Mouse (Mus musculus) limb, embryonic 15.5 days (tissue): ENCODE measurements around the gene Trpm5. TPM values are rescaled to one million over a fixed set of nuclear protein-coding genes. Genes with fewer than 3 reads are reported as not detected.

Experiments used
- ATAC-seq: fragments of 200-750 bp; cut with Nextera tagmentation; 2 replicates; pipeline ENCODE4 v1.8.0; 2017; ENCODE audit warnings: low read depth, moderate TSS enrichment; ENCODE audit not compliant: insufficient number of reproducible peaks, low FRiP score, low TSS enrichment
- H3K27ac ChIP-seq: fragments of 300-500 bp; sonication (generic); 2 replicates; pipeline ENCODE4 v1.5.1; 2015; ENCODE audit warnings: moderate library complexity, mild to moderate bottlenecking, inconsistent platforms
- H3K27me3 ChIP-seq: fragments of 300-500 bp; sonication (generic); 2 replicates; pipeline ENCODE4 v1.6.1; 2015; ENCODE audit warnings: inconsistent platforms
- H3K36me3 ChIP-seq: fragments of 300-500 bp; sonication (generic); 2 replicates; pipeline ENCODE4 v1.6.1; 2015; ENCODE audit warnings: inconsistent platforms
- H3K4me1 ChIP-seq: fragments of 300-500 bp; sonication (generic); 2 replicates; pipeline ENCODE4 v1.6.1; 2015; ENCODE audit warnings: inconsistent platforms
- H3K4me2 ChIP-seq: fragments of 300-500 bp; sonication (generic); 2 replicates; pipeline ENCODE4 v1.6.1; 2015; ENCODE audit warnings: mild to moderate bottlenecking, inconsistent platforms
- H3K4me3 ChIP-seq: fragments of 300-500 bp; sonication (generic); 2 replicates; pipeline ENCODE4 v1.5.1; 2015; ENCODE audit warnings: mild to moderate bottlenecking, inconsistent platforms
- H3K9ac ChIP-seq: fragments of 300-500 bp; sonication (generic); 2 replicates; pipeline ENCODE4 v1.6.1; 2015; ENCODE audit warnings: inconsistent platforms
- H3K9me3 ChIP-seq: fragments of 300-500 bp; sonication (generic); 2 replicates; pipeline ENCODE4 v1.6.1; 2016; ENCODE audit warnings: inconsistent platforms
- WGBS: fragments of 180-500 bp; shearing (Covaris S2); methylation state at CpG from one replicate; pipeline ENCODE4 v1.1.7; 2015; 5-methylcytosine and 5-hydroxymethylcytosine counted together
- polyA plus RNA-seq: library from polyadenylated mRNA; unstranded; fragments of >200 nt; fragmentation: Nextera tagmentation; extraction: Ambion mirVana; gene quantifications from 2 replicates; pipeline ENCODE4 v1.2.1, GENCODE M21; 2015

The Trpm5 gene
- polyA plus RNA-seq, 1 experiment from 2014 or later, result 22.1 TPM

DNA sequence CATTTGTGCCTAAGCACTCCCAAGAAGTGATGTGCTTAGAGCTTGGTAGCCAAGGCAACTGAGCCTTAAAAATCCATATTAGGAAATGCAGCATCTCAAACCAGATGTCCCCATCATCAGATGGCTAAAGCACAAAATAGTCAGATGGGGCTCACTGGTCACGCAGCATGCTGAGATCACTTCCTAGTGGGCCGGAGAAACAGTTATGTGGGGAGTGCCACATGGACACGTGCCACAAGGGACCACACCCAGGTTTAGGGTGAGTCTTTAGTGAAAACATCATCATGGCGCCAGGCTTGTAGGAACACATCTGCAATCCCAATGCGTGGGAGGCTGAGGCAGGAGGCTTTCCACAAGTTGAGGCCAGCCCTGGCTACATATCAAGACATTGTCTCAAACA, 22.1 kb upstream of the Trpm5 start:
- Histone ChIP-seq H3K4me2 (no peak overlapping the region), H3K27me3 (0 out of 2 replicates have a peak, but pooled peaks cover 3% of the 10 kb centered on the region), H3K9me3 (no peaks in the 10 kb centered on the region), H3K4me1 (peaks cover 18% of the 10 kb centered on the region), H3K36me3 (no peaks in the 10 kb centered on the region), H3K27ac (no peak overlapping the region), H3K9ac (no peak overlapping the region), H3K4me3 (no peak overlapping the region)
- WGBS, result 73% methylated on average over 5 of the region's 5 CpGs
- ATAC-seq, result no peak

DNA sequence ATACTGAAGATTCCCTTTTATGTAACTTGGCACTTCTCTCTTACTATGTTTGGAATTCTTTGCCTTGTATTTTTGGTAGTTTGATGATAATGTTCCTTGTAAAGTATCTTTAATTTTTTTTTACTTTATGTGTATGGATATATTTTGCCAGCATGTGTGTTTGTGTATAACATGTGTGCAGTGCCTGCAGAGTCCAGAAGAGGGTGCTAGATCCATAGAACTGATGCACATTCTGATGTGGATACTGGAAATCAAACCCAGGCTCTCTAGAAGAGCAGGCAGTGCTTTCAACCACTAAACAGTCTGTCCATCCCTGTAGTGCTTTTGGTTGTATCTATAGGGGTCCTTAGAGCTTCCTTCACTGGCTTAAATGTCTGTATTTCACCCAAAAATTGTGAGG, 20.3 kb upstream of the Trpm5 start:
- peaks cover 8% of the 10 kb centered on the region; the same call in 1 of the 2 replicates for H3K27me3 ChIP-seq
- H3K9ac ChIP-seq, result no peak overlapping the region
- H3K36me3 ChIP-seq, result no peaks in the 10 kb centered on the region
- H3K4me2 ChIP-seq, result no peak overlapping the region
- no peak for ATAC-seq
- no peak overlapping the region for H3K4me3 ChIP-seq
- H3K4me1 ChIP-seq, result peaks cover 13% of the 10 kb centered on the region
- no peak overlapping the region for H3K27ac ChIP-seq
- H3K9me3 ChIP-seq, result no peaks in the 10 kb centered on the region

DNA sequence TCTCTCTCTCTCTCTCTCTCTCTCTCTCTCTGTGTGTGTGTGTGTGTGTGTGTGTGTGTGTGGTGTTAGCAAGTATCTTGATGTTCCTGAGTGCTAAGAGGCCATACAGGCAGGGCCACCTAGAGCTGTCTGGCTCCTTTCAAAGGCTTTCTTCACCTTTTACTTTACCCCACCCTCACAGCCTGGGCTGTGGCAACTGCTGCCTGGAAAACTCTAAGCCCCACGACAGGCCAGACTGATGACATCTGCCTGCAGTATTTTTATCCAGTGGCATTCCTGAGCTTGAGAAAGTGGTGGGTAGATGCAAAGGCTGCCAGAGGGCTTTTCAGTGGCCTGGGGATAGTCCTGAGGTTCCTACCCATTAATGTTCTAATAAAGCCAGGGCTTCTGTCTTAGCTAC, 18.0 kb upstream of the Trpm5 start:
- Histone ChIP-seq H3K9ac (no peak overlapping the region), H3K27ac (no peak overlapping the region), H3K27me3 (peaks cover 31% of the 10 kb centered on the region), H3K4me1 (peaks cover 11% of the 10 kb centered on the region), H3K4me3 (no peak overlapping the region), H3K4me2 (no peak overlapping the region), H3K36me3 (no peaks in the 10 kb centered on the region), H3K9me3 (no peaks in the 10 kb centered on the region)
- no peak for ATAC-seq
- WGBS, result 7% methylated on average over 1 of the region's 1 CpGs

DNA sequence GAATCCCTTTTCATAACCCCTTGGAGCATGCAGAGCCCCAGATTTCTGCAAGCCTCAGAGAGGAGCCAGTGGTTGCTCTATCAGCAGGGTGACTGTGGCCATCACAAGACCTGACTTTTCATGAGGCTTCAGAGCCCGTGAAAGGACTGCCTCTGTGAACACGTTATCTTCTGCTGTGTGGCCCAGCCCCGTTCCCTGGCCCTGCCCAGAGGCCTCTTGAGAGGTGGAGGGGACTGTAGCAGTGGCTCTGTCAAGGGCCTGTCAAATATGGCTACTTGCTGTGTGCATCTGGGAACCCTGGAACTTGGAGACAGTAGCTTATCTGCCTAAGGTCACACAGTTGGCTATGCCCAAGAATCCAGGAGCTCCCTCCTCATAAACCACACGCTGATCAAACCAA, 17.3 kb upstream of the Trpm5 start:
- WGBS, result 59% methylated on average over 4 of the region's 4 CpGs
- Histone ChIP-seq H3K4me1 (peaks cover 17% of the 10 kb centered on the region), H3K27ac (no peak overlapping the region)

DNA sequence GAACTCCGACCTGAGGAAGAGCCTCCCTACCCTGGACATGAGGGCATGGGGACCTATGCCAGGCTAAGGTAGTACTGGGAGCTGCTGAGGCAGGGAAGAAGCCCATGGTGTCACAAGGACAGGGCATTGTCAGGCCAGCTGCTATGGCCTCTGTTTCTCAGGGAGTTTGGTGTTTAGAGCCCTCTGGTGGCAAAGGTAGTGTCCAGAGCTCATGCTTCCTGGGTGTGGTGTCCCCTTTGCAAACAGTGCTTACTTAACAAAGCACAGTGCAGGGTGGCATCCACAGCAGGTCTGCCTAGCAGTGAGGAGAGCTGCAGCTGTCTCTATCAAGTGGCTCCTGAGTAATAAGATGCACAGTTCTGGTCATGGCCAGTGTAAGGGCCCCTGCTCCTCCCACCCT, 16.4 kb upstream of the Trpm5 start:
- Histone ChIP-seq H3K4me3 (no peak overlapping the region), H3K27ac (no peak overlapping the region), H3K4me1 (peaks cover 19% of the 10 kb centered on the region), H3K9me3 (no peaks in the 10 kb centered on the region), H3K36me3 (no peaks in the 10 kb centered on the region), H3K4me2 (no peak overlapping the region), H3K9ac (no peak overlapping the region), H3K27me3 (peaks cover 47% of the 10 kb centered on the region)
- 58% methylated on average over 1 of the region's 1 CpGs for WGBS
- no peak for ATAC-seq

More for the DNA sequence above, 17.3 kb upstream of the Trpm5 start:
- Histone ChIP-seq H3K4me3 (no peak overlapping the region), H3K9ac (no peak overlapping the region), H3K4me2 (no peak overlapping the region), H3K9me3 (no peaks in the 10 kb centered on the region), H3K36me3 (no peaks in the 10 kb centered on the region), H3K27me3 (peaks cover 38% of the 10 kb centered on the region)
- ATAC-seq, result no peak

DNA sequence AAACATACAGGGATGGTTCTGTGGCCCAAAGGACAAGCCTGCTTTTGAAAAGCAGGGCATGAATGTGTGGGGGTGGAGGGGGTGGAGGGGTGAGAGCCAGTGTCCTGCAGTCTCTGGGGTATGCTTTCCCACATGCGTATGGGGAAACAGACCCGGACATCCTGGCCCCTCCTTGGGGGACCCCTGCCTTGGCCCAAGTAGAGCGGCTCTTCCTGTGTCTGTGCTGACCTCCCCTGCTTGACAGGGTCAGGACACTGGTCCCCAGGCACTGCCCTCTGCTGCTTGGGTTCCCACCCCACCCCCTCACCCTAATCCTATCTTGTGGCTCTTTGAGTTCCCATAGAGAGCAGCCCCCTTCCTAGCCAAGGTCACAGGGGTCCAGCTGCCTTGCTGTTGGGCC, 15.3 kb upstream of the Trpm5 start:
- 37% methylated on average over 3 of the region's 3 CpGs for WGBS
- Histone ChIP-seq H3K27me3 (peaks cover 58% of the 10 kb centered on the region), H3K27ac (no peak overlapping the region), H3K4me3 (no peak overlapping the region), H3K9ac (no peak overlapping the region), H3K4me1 (peaks cover 19% of the 10 kb centered on the region), H3K9me3 (no peaks in the 10 kb centered on the region), H3K36me3 (no peaks in the 10 kb centered on the region), H3K4me2 (no peak overlapping the region)
- no peak for ATAC-seq

DNA sequence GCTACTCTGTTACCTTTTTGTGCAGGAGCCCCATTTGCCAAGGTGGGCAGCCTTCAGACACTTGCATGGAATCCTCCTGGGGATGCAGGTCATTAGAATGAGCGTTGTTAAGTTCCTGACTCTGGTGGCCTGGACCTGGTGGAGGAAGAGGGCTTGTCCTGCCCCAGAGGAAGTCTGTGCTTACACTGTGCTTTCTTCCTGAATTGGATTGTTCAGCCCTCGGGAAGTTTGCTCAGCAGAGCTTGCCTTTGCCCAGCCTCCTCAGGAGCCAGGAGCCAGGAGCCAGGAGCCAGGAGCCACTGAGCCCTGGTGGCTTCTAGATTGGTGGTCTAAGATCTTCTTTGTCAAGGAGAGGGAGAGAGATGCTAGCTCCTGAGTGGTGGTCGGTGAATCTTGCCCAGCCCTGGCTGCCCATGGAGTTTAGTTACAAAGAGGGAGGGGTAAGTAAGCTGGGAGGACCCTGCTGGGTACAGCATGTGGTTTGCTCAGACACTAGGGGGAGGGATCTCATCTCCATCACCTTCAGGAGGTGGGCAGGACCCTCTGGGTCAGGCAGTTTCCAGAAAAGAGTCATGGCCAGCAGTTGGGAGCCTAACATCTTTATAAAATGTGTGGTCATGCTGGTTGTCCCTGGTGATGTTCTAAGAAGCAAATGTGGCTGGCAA, 14.7 kb upstream of the Trpm5 start:
- 31% methylated on average over 3 of the region's 3 CpGs for WGBS
- Histone ChIP-seq H3K36me3 (no peaks in the 10 kb centered on the region), H3K4me2 (no peak overlapping the region), H3K4me1 (peaks cover 19% of the 10 kb centered on the region), H3K9ac (no peak overlapping the region), H3K9me3 (no peaks in the 10 kb centered on the region), H3K4me3 (no peak overlapping the region), H3K27ac (no peak overlapping the region), H3K27me3 (peaks cover 60% of the 10 kb centered on the region)
- no peak for ATAC-seq

DNA sequence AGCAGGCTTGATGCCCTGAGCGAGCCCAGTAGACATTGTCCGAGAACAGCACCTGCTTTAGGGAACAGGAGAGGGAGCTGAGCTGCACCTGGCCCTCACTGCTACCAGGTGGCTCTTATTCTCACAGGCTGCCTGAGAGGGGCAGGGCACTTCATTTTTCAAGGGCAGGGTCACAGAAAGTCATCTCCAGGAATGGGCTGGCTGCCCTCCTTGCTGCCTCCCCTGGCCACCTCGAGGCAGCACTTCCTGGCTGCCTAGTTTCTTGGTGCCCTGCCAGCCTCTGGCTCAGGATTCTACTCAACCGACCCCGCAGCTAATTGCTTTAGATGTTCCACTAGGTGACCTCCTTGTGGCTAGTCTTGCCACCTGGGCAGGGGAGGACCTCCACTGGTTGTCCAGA, 13.8 kb upstream of the Trpm5 start:
- no peak overlapping the region for H3K27ac ChIP-seq

DNA sequence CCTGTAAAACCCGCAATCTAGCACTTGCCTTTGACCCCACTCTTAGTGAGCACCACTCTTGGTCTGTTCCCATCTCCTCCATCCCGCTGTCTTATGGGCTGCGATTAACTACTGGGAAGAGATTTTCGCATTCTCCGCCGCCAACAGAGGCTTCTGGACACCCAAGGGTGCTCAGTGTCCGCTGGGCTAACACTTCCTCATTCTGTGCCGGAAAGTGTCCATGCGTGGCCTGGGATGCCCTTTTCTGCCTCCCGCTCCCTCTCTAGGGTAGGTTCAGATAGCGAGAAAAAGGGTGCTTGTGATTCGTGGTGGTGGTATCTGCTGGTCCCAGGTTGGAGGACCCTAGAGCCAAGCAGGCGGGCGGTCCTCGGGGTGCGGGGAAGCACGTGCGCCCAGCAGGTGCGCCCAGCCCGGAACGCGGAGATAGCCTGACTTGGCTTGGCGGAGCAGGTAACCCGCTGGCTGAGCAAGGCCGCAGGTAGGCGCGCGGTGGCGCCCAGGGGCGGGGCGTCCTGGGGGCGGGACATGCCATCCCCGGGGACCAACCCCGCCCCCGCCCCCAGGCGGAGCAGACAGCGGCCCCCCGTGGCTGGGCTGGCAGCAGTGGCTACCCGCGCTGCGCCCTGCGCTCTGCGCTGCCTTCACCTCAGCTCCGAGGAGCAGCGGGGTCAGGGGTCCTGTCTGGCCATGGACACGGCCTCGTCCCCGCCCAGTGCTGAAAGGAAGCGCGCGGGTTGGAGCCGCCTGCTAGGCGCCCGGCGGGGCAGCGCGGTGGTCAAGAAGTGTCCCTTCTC, 12.4 kb upstream of the Trpm5 start:
- H3K9me3 ChIP-seq, result no peaks in the 10 kb centered on the region
- peaks cover 60% of the 10 kb centered on the region for H3K27me3 ChIP-seq
- H3K4me3 ChIP-seq, result peak overlapping the region; percentile 37
- no peak for ATAC-seq
- H3K9ac ChIP-seq, result peak overlapping the region; percentile 17; the same call in 1 of the 2 replicates
- H3K4me1 ChIP-seq, result peaks cover 19% of the 10 kb centered on the region
- no peak overlapping the region for H3K27ac ChIP-seq
- 6% methylated on average over 56 of the region's 57 CpGs for WGBS
- H3K36me3 ChIP-seq, result no peaks in the 10 kb centered on the region
- H3K4me2 ChIP-seq, result peak overlapping the region; percentile 73

More for the DNA sequence above, 13.8 kb upstream of the Trpm5 start:
- WGBS, result 36% methylated on average over 5 of the region's 5 CpGs
- Histone ChIP-seq H3K9me3 (no peaks in the 10 kb centered on the region), H3K4me2 (no peak overlapping the region), H3K9ac (no peak overlapping the region), H3K36me3 (no peaks in the 10 kb centered on the region), H3K4me1 (peaks cover 19% of the 10 kb centered on the region), H3K4me3 (no peak overlapping the region), H3K27me3 (peaks cover 60% of the 10 kb centered on the region)
- ATAC-seq, result no peak

DNA sequence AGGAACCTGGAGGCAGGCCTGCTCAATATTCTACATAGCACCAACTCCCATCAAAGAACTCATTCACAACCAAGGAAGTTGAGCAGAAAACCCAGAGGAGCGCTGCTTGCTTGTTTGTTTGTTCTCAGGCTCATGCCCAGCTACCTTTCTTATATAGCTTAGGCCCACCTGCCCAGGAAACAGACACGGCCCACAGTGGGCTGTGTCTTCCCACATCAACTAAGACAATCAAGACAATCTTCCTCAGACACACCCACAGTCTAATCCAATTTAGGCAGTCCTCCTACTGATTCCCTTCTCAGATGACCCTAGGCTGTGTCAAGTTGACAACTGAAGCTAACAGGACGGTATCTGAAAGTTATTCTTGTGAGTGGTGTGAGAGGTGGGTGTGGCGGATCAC, 11.6 kb upstream of the Trpm5 start, which contains the start of gene Kcnq1:
TSS of gene Kcnq1 (plus strand) at position 301 of the 400 bp plus-strand sequence.
- 67% methylated on average over 4 of the region's 4 CpGs for WGBS
- peak within 1 kb of the TSS; percentile 37 for H3K4me3 ChIP-seq
- H3K27ac ChIP-seq, result no peak within 1 kb of the TSS
- no peaks in the 10 kb centered on the region for H3K9me3 ChIP-seq
- peaks cover 54% of the 10 kb centered on the region for H3K27me3 ChIP-seq
- H3K9ac ChIP-seq, result peak within 1 kb of the TSS; percentile 17; the same call in 1 of the 2 replicates
- peaks cover 19% of the 10 kb centered on the region for H3K4me1 ChIP-seq
- H3K36me3 ChIP-seq, result no peaks in the 10 kb centered on the region
- peak within 1 kb of the TSS; percentile 73 for H3K4me2 ChIP-seq
- no peak for ATAC-seq

DNA sequence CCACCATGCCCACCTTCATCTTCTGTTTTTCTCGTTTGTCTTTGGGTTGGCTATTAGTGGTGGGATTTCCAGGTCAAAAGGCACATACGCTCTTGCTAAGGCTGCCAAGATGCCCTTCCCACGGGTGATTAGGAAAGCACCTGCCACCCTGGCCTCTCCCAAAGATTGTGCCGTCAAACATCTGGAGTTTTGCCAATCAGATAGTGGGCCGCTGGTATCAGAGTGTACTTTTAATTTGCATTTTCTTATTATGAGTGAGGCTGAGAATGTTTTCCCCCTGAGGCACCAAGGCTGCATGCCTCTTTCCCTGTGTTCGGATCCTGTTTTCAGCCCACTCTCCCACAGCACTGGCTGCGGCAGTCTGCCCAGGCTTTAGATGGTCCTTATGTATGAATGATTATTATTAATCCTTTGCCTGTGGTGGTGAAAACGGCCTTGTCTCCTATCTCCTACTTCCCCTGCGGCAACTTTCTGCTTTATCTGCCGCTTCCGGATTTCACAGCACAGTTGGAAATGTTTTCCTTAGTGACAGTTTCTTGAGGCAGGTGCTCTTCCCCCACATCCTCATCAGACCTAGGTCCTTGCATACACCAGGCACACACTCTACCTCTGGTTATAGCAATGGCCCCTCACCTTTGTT, 10.9 kb upstream of the Trpm5 start:
- no peak for ATAC-seq
- no peak overlapping the region for H3K4me2 ChIP-seq
- H3K9me3 ChIP-seq, result no peaks in the 10 kb centered on the region
- no peak overlapping the region for H3K9ac ChIP-seq
- H3K27ac ChIP-seq, result no peak overlapping the region
- no peak overlapping the region for H3K4me3 ChIP-seq
- WGBS, result 60% methylated on average over 11 of the region's 11 CpGs
- H3K27me3 ChIP-seq, result peaks cover 54% of the 10 kb centered on the region
- peaks cover 25% of the 10 kb centered on the region for H3K4me1 ChIP-seq
- no peaks in the 10 kb centered on the region for H3K36me3 ChIP-seq

DNA sequence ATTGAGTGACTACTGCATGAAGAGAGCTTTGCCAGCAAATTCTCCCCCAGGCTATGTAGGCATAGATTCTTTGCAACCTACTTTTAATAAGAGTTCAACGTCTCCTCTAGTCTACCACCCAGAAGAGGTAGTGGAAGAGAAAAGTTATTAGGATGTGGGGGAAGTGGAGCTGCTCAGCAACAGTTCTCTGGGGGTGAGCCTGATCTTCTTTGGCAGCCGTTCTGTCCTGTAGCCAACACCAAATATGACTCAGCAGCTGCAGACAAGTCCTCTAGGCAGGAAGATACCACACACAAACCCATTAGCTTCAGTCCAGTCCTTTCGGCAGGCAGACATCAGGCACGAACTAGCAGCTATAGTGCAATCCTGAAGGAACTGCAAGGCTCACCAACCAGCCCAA, 6.3 kb upstream of the Trpm5 start:
- WGBS, result 42% methylated on average over 4 of the region's 4 CpGs
- Histone ChIP-seq H3K27me3 (peaks cover 12% of the 10 kb centered on the region), H3K4me3 (no peak overlapping the region), H3K4me2 (no peak overlapping the region), H3K27ac (no peak overlapping the region), H3K9ac (no peak overlapping the region), H3K9me3 (no peaks in the 10 kb centered on the region), H3K4me1 (0 out of 2 replicates have a peak, but pooled peaks cover 9% of the 10 kb centered on the region), H3K36me3 (no peaks in the 10 kb centered on the region)
- no peak for ATAC-seq
